Mouse (Mus musculus) heart, postnatal 0 days (tissue): ENCODE measurements at regions not wholly inside any gene's neighbourhood (a gene's known extent, or its start where the extent isn't known, plus 50 kb on each side); places are given as distances from the start of the nearest gene placed in this dataset.

Experiments
- ATAC-seq: fragments of 200-750 bp; cut with Nextera tagmentation; 2 replicates; pipeline ENCODE4 v1.8.0; 2017; ENCODE audit warnings: low read depth, moderate number of reproducible peaks, moderate library complexity; ENCODE audit not compliant: insufficient read depth
- DNase-seq: peaks from one replicate; pipeline ENCODE4 v3.0.0-alpha.2; 2016; ENCODE audit warnings: low spot score
- H3K27ac ChIP-seq: fragments of 300-500 bp; sonication (generic); 2 replicates; pipeline ENCODE4 v1.5.1; 2014; ENCODE audit warnings: low read depth, mild to moderate bottlenecking
- H3K27me3 ChIP-seq: fragments of 300-500 bp; sonication (generic); 2 replicates; pipeline ENCODE4 v1.6.1; 2014; ENCODE audit warnings: low read length, mixed read lengths; ENCODE audit not compliant: control insufficient read depth, insufficient read depth
- H3K36me3 ChIP-seq: fragments of 300-500 bp; sonication (generic); replicated peaks from 2 replicates; pipeline ENCODE4 v1.6.1; 2014; ENCODE audit warnings: low read length, mixed read lengths; ENCODE audit not compliant: control insufficient read depth, insufficient read depth
- H3K4me1 ChIP-seq: fragments of 300-500 bp; sonication (generic); 2 replicates; pipeline ENCODE4 v1.6.1; 2014; ENCODE audit warnings: antibody characterized with exemption; ENCODE audit not compliant: control insufficient read depth, insufficient read depth
- H3K4me2 ChIP-seq: fragments of 300-500 bp; sonication (generic); 2 replicates; pipeline ENCODE4 v1.6.1; 2014; ENCODE audit warnings: low read depth, mild to moderate bottlenecking, low read length, moderate library complexity
- H3K4me3 ChIP-seq: fragments of 300-500 bp; sonication (generic); 2 replicates; pipeline ENCODE4 v1.5.1; 2014; ENCODE audit warnings: low read depth, low read length
- H3K9ac ChIP-seq: fragments of 300-500 bp; sonication (generic); replicated peaks from 2 replicates; pipeline ENCODE4 v1.6.1; 2014; ENCODE audit warnings: low read depth, low read length, mixed read lengths
- H3K9me3 ChIP-seq: fragments of 300-500 bp; sonication (generic); replicated peaks from 2 replicates; pipeline ENCODE4 v1.6.1; 2016; ENCODE audit warnings: low read length; ENCODE audit not compliant: control insufficient read depth
- CTCF ChIP-seq: IDR thresholded peaks from 2 replicates; pipeline ENCODE4 v1.5.1; 2016; ENCODE audit warnings: antibody characterized with exemption, control low read depth, low read depth
- EP300 ChIP-seq: IDR thresholded peaks from 2 replicates; pipeline ENCODE4 v1.6.1; 2016; ENCODE audit warnings: antibody characterized with exemption, low read depth
- WGBS: fragments of 180-500 bp; shearing (Covaris S2); extraction: QIAGEN DNeasy Blood & Tissue Kit; methylation state at CpG from one replicate; pipeline ENCODE4 v1.1.7; 2014; 5-methylcytosine and 5-hydroxymethylcytosine counted together

- Histone ChIP-seq H3K4me2 (no peak overlapping the region), H3K4me1 (no peaks in the 10 kb centered on the region), H3K27ac (no peak overlapping the region), H3K9me3 (no peaks in the 10 kb centered on the region), H3K4me3 (no peak overlapping the region), H3K9ac (no peak overlapping the region), H3K27me3 (peaks cover 7% of the 10 kb centered on the region; the same call in 1 of the 2 replicates), H3K36me3 (no peaks in the 10 kb centered on the region)
- TF ChIP-seq EP300 (no peak), CTCF (no peak)
- DNase-seq (no peak), ATAC-seq (no peak)
- 78% methylated on average over 6 of the region's 6 CpGs for WGBS
Measured at GRCm38 (mm10) chr7:35898701-35899445, 96.1 kb upstream of the Zfp507 start.

- TF ChIP-seq EP300 (no peak), CTCF (no peak)
- no peaks in the 10 kb centered on the region for H3K27me3 ChIP-seq
- H3K9ac ChIP-seq: no peak overlapping the region
- DNase-seq: no peak
- no peak overlapping the region for H3K4me2 ChIP-seq
- no peak overlapping the region for H3K27ac ChIP-seq
- H3K9me3 ChIP-seq: no peaks in the 10 kb centered on the region
- WGBS: 17% methylated on average over 2 of the region's 2 CpGs
- no peaks in the 10 kb centered on the region for H3K4me1 ChIP-seq
- ATAC-seq: no peak
- H3K4me3 ChIP-seq: no peak overlapping the region
- no peaks in the 10 kb centered on the region for H3K36me3 ChIP-seq
Measured at GRCm38 (mm10) chr7:35893292-35893691, 90.5 kb upstream of the Zfp507 start.

- Histone ChIP-seq H3K27ac (no peak overlapping the region), H3K4me3 (no peak overlapping the region), H3K9ac (no peak overlapping the region), H3K9me3 (no peaks in the 10 kb centered on the region), H3K4me1 (no peaks in the 10 kb centered on the region), H3K36me3 (no peaks in the 10 kb centered on the region), H3K27me3 (no peaks in the 10 kb centered on the region), H3K4me2 (no peak overlapping the region)
- no peak for TF ChIP-seq EP300
- TF ChIP-seq CTCF: no peak
- no peak for ATAC-seq
- 61% methylated on average over 11 of the region's 11 CpGs for WGBS
- no peak for DNase-seq
Measured at GRCm38 (mm10) chr7:35886051-35886450, 83.2 kb upstream of the Zfp507 start.

- Histone ChIP-seq H3K27me3 (no peaks in the 10 kb centered on the region), H3K9ac (no peak overlapping the region), H3K9me3 (no peaks in the 10 kb centered on the region), H3K4me1 (no peaks in the 10 kb centered on the region), H3K4me2 (no peak overlapping the region), H3K27ac (no peak overlapping the region), H3K36me3 (no peaks in the 10 kb centered on the region), H3K4me3 (no peak overlapping the region)
- no peak for ATAC-seq
- TF ChIP-seq EP300 (no peak), CTCF (peak; percentile 78)
- peak; percentile 51 for DNase-seq
- WGBS: 52% methylated on average over 9 of the region's 9 CpGs
Measured at GRCm38 (mm10) chr7:35879755-35880304, 77.0 kb upstream of the Zfp507 start.

GRCm38 (mm10) chr7:35878164-35878563 lies 75.4 kb upstream of the Zfp507 start:
- no peaks in the 10 kb centered on the region for H3K36me3 ChIP-seq
- no peak overlapping the region for H3K4me2 ChIP-seq
- no peaks in the 10 kb centered on the region for H3K27me3 ChIP-seq
- H3K9me3 ChIP-seq: no peaks in the 10 kb centered on the region
- no peak for TF ChIP-seq CTCF
- TF ChIP-seq EP300: no peak
- ATAC-seq (no peak), DNase-seq (no peak)
- no peak overlapping the region for H3K4me3 ChIP-seq
- WGBS: 74% methylated on average over 7 of the region's 7 CpGs
- H3K27ac ChIP-seq: no peak overlapping the region
- H3K4me1 ChIP-seq: no peaks in the 10 kb centered on the region
- H3K9ac ChIP-seq: no peak overlapping the region

GRCm38 (mm10) chr7:35861049-35861448 lies 58.2 kb upstream of the Zfp507 start:
- ATAC-seq: no peak
- WGBS: 67% methylated on average over 10 of the region's 10 CpGs
- Histone ChIP-seq H3K36me3 (no peaks in the 10 kb centered on the region), H3K27me3 (no peaks in the 10 kb centered on the region), H3K27ac (no peak overlapping the region), H3K9me3 (no peaks in the 10 kb centered on the region), H3K4me1 (no peaks in the 10 kb centered on the region), H3K4me2 (no peak overlapping the region), H3K9ac (no peak overlapping the region), H3K4me3 (no peak overlapping the region)
- DNase-seq: no peak
- TF ChIP-seq CTCF: no peak
- no peak for TF ChIP-seq EP300
